8 mouse cellular contexts compared by ENCODE assay signal in genomic region chr9:61111733-61112415, GRCm38 (mm10).
DNase-seq lines count a peak whose midpoint lies in the region; ATAC-seq and TF ChIP-seq lines count a peak whose summit lies in the region.

No protein-coding gene starts in this region.

- peak overlapping the region; percentile 25 for H3K4me2 ChIP-seq in hindbrain, embryonic 15.5 days
- no peak overlapping the region for H3K4me2 ChIP-seq in midbrain, embryonic 11.5 days
- H3K4me2 ChIP-seq in intestine, embryonic 15.5 days (replicated peaks): no peak overlapping the region

- no peak overlapping the region for H3K27ac ChIP-seq in cerebellum, adult 2 months (ENCODE audit: insufficient read depth, low read length)
- 0 out of 2 replicates have a peak overlapping the region, but pooled peaks have one; percentile 9 for H3K27ac ChIP-seq in hindbrain, embryonic 15.5 days (replicated peaks)
- H3K27ac ChIP-seq in midbrain, embryonic 11.5 days (ENCODE audit: low read depth, low read length): no peak overlapping the region
- no peak overlapping the region for H3K27ac ChIP-seq in intestine, embryonic 15.5 days

- no peak overlapping the region for H3K9ac ChIP-seq in hindbrain, embryonic 15.5 days
- H3K9ac ChIP-seq in midbrain, embryonic 11.5 days (ENCODE audit: low read length): no peak overlapping the region
- no peak overlapping the region for H3K9ac ChIP-seq in intestine, embryonic 15.5 days

- 80% methylated on average over 19 of the region's 19 CpGs for WGBS in cerebellum, adult 2 months
- 23% methylated on average over 19 of the region's 19 CpGs for WGBS in hindbrain, embryonic 15.5 days
- 54% methylated on average over 19 of the region's 19 CpGs for whole genome bisulfite sequencing in midbrain, embryonic 11.5 days
- WGBS in intestine, embryonic 15.5 days: 44% methylated on average over 19 of the region's 19 CpGs

- TF ChIP-seq POLR2A in cerebellum, adult 2 months (IDR thresholded peaks at IDR 0.05; ENCODE audit: borderline replicate concordance, insufficient read depth, low read length): no peak

- no peak for TF ChIP-seq CTCF in cerebellum, adult 2 months (IDR thresholded peaks at IDR 0.05; ENCODE audit: borderline replicate concordance, insufficient read depth, low read depth, low read length)

- H3K9me3 ChIP-seq in hindbrain, embryonic 15.5 days: no peaks in the 10 kb centered on the region
- H3K9me3 ChIP-seq in midbrain, embryonic 11.5 days (ENCODE audit: control insufficient read depth, low read length): no peaks in the 10 kb centered on the region
- H3K9me3 ChIP-seq in intestine, embryonic 15.5 days: no peaks in the 10 kb centered on the region

- no peaks in the 10 kb centered on the region for H3K36me3 ChIP-seq in hindbrain, embryonic 15.5 days
- H3K36me3 ChIP-seq in midbrain, embryonic 11.5 days (ENCODE audit: control insufficient read depth, insufficient read depth, low read length): no peaks in the 10 kb centered on the region
- no peaks in the 10 kb centered on the region for H3K36me3 ChIP-seq in intestine, embryonic 15.5 days

- no peaks in the 10 kb centered on the region for H3K27me3 ChIP-seq in cerebellum, adult 2 months (ENCODE audit: control insufficient read depth, insufficient read depth, low read length)
- H3K27me3 ChIP-seq in hindbrain, embryonic 15.5 days: peaks cover 6% of the 10 kb centered on the region
- no peaks in the 10 kb centered on the region for H3K27me3 ChIP-seq in midbrain, embryonic 11.5 days (ENCODE audit: control insufficient read depth, insufficient read depth, low read length)
- peaks cover 3% of the 10 kb centered on the region; the same call in 1 of the 2 replicates for H3K27me3 ChIP-seq in intestine, embryonic 15.5 days (replicated peaks)

- ATAC-seq in hindbrain, embryonic 15.5 days (ENCODE audit: low FRiP score, low read depth): peak; percentile 84
- peak; percentile 94 for ATAC-seq in midbrain, embryonic 11.5 days (ENCODE audit: low FRiP score)
- ATAC-seq in intestine, embryonic 15.5 days: no peak

- no peak overlapping the region for H3K4me3 ChIP-seq in cerebellum, adult 2 months (replicated peaks; ENCODE audit: insufficient read depth, low read depth, low read length)
- no peak overlapping the region for H3K4me3 ChIP-seq in hindbrain, embryonic 15.5 days
- H3K4me3 ChIP-seq in midbrain, embryonic 11.5 days (ENCODE audit: low read depth, low read length): no peak overlapping the region
- no peak overlapping the region for H3K4me3 ChIP-seq in intestine, embryonic 15.5 days (replicated peaks)

- peak; percentile 86 to 94 for DNase-seq in cerebellum, postnatal 10 days
- DNase-seq in cerebellum, adult 2 months: no peak
- DNase-seq in embryo, embryonic 10.5 days (ENCODE audit: low spot score): peak; percentile 79
- DNase-seq in midbrain, embryonic 11.5 days (ENCODE audit: low spot score, missing footprints): peak; percentile 95
- no peak for DNase-seq in frontal cortex, postnatal 36 days (ENCODE audit: low spot score in 2 of 2)
- no peak for DNase-seq in gastrocnemius, postnatal 25 days

- H3K4me1 ChIP-seq in cerebellum, adult 2 months (ENCODE audit: control insufficient read depth, insufficient read depth, low read length): 0 out of 2 replicates have a peak, but pooled peaks cover 2% of the 10 kb centered on the region
- H3K4me1 ChIP-seq in hindbrain, embryonic 15.5 days (replicated peaks): peaks cover 43% of the 10 kb centered on the region
- H3K4me1 ChIP-seq in midbrain, embryonic 11.5 days (ENCODE audit: control insufficient read depth, insufficient read depth, low read length): peaks cover 22% of the 10 kb centered on the region
- no peaks in the 10 kb centered on the region for H3K4me1 ChIP-seq in intestine, embryonic 15.5 days (replicated peaks)

Comparison
In these comparisons a context has a peak if more than half of its experiments do, and no peak if none do; other contexts are left out.
1. DNase-seq: peak in cerebellum, postnatal 10 days (2 of 2), embryo, embryonic 10.5 days (single experiment) and midbrain, embryonic 11.5 days (single experiment); none in cerebellum, adult 2 months (0 of 2), frontal cortex, postnatal 36 days (0 of 2) and gastrocnemius, postnatal 25 days (single experiment).